Mouse (Mus musculus): ENCODE measurements at regions not wholly inside any gene's neighbourhood (a gene's known extent, or its start where the extent isn't known, plus 50 kb on each side); places are given as distances from the start of the nearest gene placed in this dataset.
A peak's percentile ranks its signal among the peaks of the same experiment; 100 is the strongest.

GRCm38 (mm10) chr1:191461811-191462491 lies 58.9 kb upstream of the Ppp2r5a start:
- H3K27ac ChIP-seq = peak overlapping the region; percentile 79
- H3K4me3 ChIP-seq = peak overlapping the region; percentile 6; the same call in 1 of the 2 replicates
- ATAC-seq (replicated peaks; ENCODE audit: insufficient number of reproducible peaks, insufficient read depth, low FRiP score, low read depth) = peak; percentile 80
- H3K9ac ChIP-seq = 0 out of 2 replicates have a peak overlapping the region, but pooled peaks have one; percentile 29
- H3K4me2 ChIP-seq = peak overlapping the region; percentile 49
- peaks cover 61% of the 10 kb centered on the region for H3K4me1 ChIP-seq (replicated peaks)
- no peaks in the 10 kb centered on the region for H3K27me3 ChIP-seq
- WGBS = 10% methylated on average over 9 of the region's 9 CpGs
- no peaks in the 10 kb centered on the region for H3K36me3 ChIP-seq
- no peaks in the 10 kb centered on the region for H3K9me3 ChIP-seq (replicated peaks)

GRCm38 (mm10) chr1:191459066-191459465 lies 56.0 kb upstream of the Ppp2r5a start:
- no peaks in the 10 kb centered on the region for H3K27me3 ChIP-seq
- peaks cover 53% of the 10 kb centered on the region for H3K4me1 ChIP-seq (replicated peaks)
- H3K9me3 ChIP-seq (replicated peaks) = no peaks in the 10 kb centered on the region
- no peak overlapping the region for H3K9ac ChIP-seq
- no peak overlapping the region for H3K4me3 ChIP-seq
- ATAC-seq (replicated peaks; ENCODE audit: insufficient number of reproducible peaks, insufficient read depth, low FRiP score, low read depth) = no peak
- H3K27ac ChIP-seq = no peak overlapping the region
- H3K36me3 ChIP-seq = no peaks in the 10 kb centered on the region
- 59% methylated on average over 5 of the region's 5 CpGs for WGBS
- H3K4me2 ChIP-seq = no peak overlapping the region

- ATAC-seq (replicated peaks; ENCODE audit: insufficient number of reproducible peaks, insufficient read depth, low FRiP score, low read depth) = no peak
- 70% methylated on average over 2 of the region's 2 CpGs for WGBS
- H3K4me2 ChIP-seq = no peak overlapping the region
- peaks cover 61% of the 10 kb centered on the region for H3K4me1 ChIP-seq (replicated peaks)
- H3K9ac ChIP-seq = no peak overlapping the region
- H3K27ac ChIP-seq = no peak overlapping the region
- H3K36me3 ChIP-seq = no peaks in the 10 kb centered on the region
- no peak overlapping the region for H3K4me3 ChIP-seq
- H3K9me3 ChIP-seq (replicated peaks) = no peaks in the 10 kb centered on the region
- no peaks in the 10 kb centered on the region for H3K27me3 ChIP-seq
Measured at GRCm38 (mm10) chr1:191458292-191458691, 55.2 kb upstream of the Ppp2r5a start.

GRCm38 (mm10) chr1:191457103-191457502 lies 54.0 kb upstream of the Ppp2r5a start:
- no peaks in the 10 kb centered on the region for H3K9me3 ChIP-seq (replicated peaks)
- ATAC-seq (replicated peaks; ENCODE audit: insufficient number of reproducible peaks, insufficient read depth, low FRiP score, low read depth) = no peak
- no peak overlapping the region for H3K9ac ChIP-seq
- no peak overlapping the region for H3K4me2 ChIP-seq
- H3K27ac ChIP-seq = 0 out of 2 replicates have a peak overlapping the region, but pooled peaks have one; percentile 39
- no peak overlapping the region for H3K4me3 ChIP-seq
- WGBS = 43% methylated on average over 4 of the region's 4 CpGs
- H3K4me1 ChIP-seq (replicated peaks) = peaks cover 53% of the 10 kb centered on the region
- H3K36me3 ChIP-seq = no peaks in the 10 kb centered on the region
- no peaks in the 10 kb centered on the region for H3K27me3 ChIP-seq

- no peaks in the 10 kb centered on the region for H3K9me3 ChIP-seq (replicated peaks)
- no peaks in the 10 kb centered on the region for H3K27me3 ChIP-seq
- no peak overlapping the region for H3K9ac ChIP-seq
- H3K27ac ChIP-seq = peak overlapping the region; percentile 49
- H3K36me3 ChIP-seq = no peaks in the 10 kb centered on the region
- no peak overlapping the region for H3K4me2 ChIP-seq
- ATAC-seq (replicated peaks; ENCODE audit: insufficient number of reproducible peaks, insufficient read depth, low FRiP score, low read depth) = 0 out of 2 replicates have a peak, but pooled peaks have one; percentile 48
- 11% methylated on average over 3 of the region's 3 CpGs for WGBS
- H3K4me3 ChIP-seq = no peak overlapping the region
- H3K4me1 ChIP-seq (replicated peaks) = peaks cover 44% of the 10 kb centered on the region
Measured at GRCm38 (mm10) chr1:191454604-191455003, 51.5 kb upstream of the Ppp2r5a start.

GRCm38 (mm10) chr1:191453589-191453988 lies 50.5 kb upstream of the Ppp2r5a start:
- Histone ChIP-seq H3K27ac (no peak overlapping the region), H3K9me3 (replicated peaks) (no peaks in the 10 kb centered on the region), H3K27me3 (no peaks in the 10 kb centered on the region), H3K4me1 (replicated peaks) (peaks cover 41% of the 10 kb centered on the region), H3K9ac (no peak overlapping the region), H3K4me3 (no peak overlapping the region), H3K4me2 (no peak overlapping the region), H3K36me3 (no peaks in the 10 kb centered on the region)
- ATAC-seq (replicated peaks; ENCODE audit: insufficient number of reproducible peaks, insufficient read depth, low FRiP score, low read depth) = no peak
- 41% methylated on average over 3 of the region's 3 CpGs for WGBS

All from heart, embryonic 15.5 days (tissue).